Mouse (Mus musculus) embryonic fibroblast, embryonic 13.5 days (primary cell): ENCODE results near the gene Sox8.

Experiments used
- CTCF ChIP-seq: IDR thresholded peaks from 2 replicates; pipeline ENCODE4 v1.5.1; 2011; ENCODE audit warnings: mild to moderate bottlenecking, control low read depth, low read length, moderate library complexity, borderline replicate concordance; ENCODE audit not compliant: insufficient read depth
- POLR2A ChIP-seq: IDR thresholded peaks from 2 replicates; pipeline ENCODE4 v1.6.1; 2011; ENCODE audit warnings: low read depth, mild to moderate bottlenecking, control low read depth, low read length, moderate library complexity

- no peak for TF ChIP-seq CTCF
- TF ChIP-seq POLR2A = no peak
Measured at GRCm38 (mm10) chr17:25518144-25518543, 52.3 kb downstream of the Sox8 start.
